In genomic region chr6:145139776-145140475, GRCm38 (mm10) we compare ENCODE assay signal across 18 mouse cellular contexts. TPM values are rescaled to one million over a fixed set of nuclear protein-coding genes. Genes with fewer than 3 reads are reported as not detected.
DNase-seq lines count a peak whose midpoint lies in the region; ATAC-seq and TF ChIP-seq lines count a peak whose summit lies in the region.
"Had no signal": no experiment of that assay in that cellular context is flagged by ENCODE, and none has a peak within 500 bp of the region (broad histone marks: within the 10 kb centered on the region; RNA-seq: fewer than 3 reads in every experiment).

No protein-coding gene starts in this region.

- peak overlapping the region; percentile 35; the same call in 1 of the 2 replicates for H3K4me2 ChIP-seq in liver, postnatal 0 days (ENCODE audit: low read depth, low read length)
- H3K4me2 ChIP-seq in liver, embryonic 11.5 days, result no peak overlapping the region
- H3K4me2 ChIP-seq: heart, embryonic 13.5 days; intestine, embryonic 15.5 days; limb, embryonic 15.5 days; neural tube, embryonic 15.5 days had no signal

- TF ChIP-seq CTCF in liver, postnatal 0 days (IDR thresholded peaks at IDR 0.05; ENCODE audit: low read depth), result no peak

- ATAC-seq in liver, postnatal 0 days, result no peak
- no peak for ATAC-seq in liver, embryonic 11.5 days (replicated peaks; ENCODE audit: low FRiP score)
- ATAC-seq in CD4-positive, CD25-positive, alpha-beta regulatory T cell, adult 4 months, result peak; percentile 68
- ATAC-seq: forebrain, embryonic 14.5 days; intestine, embryonic 15.5 days had no signal

- peak overlapping the region; percentile 59 for H3K27ac ChIP-seq in liver, postnatal 0 days (ENCODE audit: low read depth)
- no peak overlapping the region for H3K27ac ChIP-seq in liver, embryonic 11.5 days (ENCODE audit: low read depth, low read length)
- H3K27ac ChIP-seq in brown adipose tissue, adult 24 weeks (replicated peaks; ENCODE audit: low read depth, low read length), result peak overlapping the region; percentile 14
- H3K27ac ChIP-seq in macrophage, result peak overlapping the region; percentile 66
- H3K27ac ChIP-seq: heart, embryonic 13.5 days; intestine, embryonic 15.5 days; limb, embryonic 15.5 days; neural tube, embryonic 15.5 days; stomach, postnatal 0 days had no signal

- peaks cover 57% of the 10 kb centered on the region for H3K79me2 ChIP-seq in macrophage (ENCODE audit: inconsistent target)

- 50% methylated on average over 11 of the region's 11 CpGs for WGBS in liver, postnatal 0 days (ENCODE audit: insufficient replicate concordance)
- WGBS in liver, embryonic 11.5 days, result 70% methylated on average over 11 of the region's 11 CpGs
- WGBS in macrophage (ENCODE audit: missing documents), result 20% methylated on average over 11 of the region's 11 CpGs

- peaks cover 8% of the 10 kb centered on the region; the same call in 1 of the 2 replicates for H3K4me1 ChIP-seq in liver, postnatal 0 days (ENCODE audit: insufficient read depth)
- H3K4me1 ChIP-seq in liver, embryonic 11.5 days (replicated peaks; ENCODE audit: control insufficient read depth, insufficient read depth, low read length), result peaks cover 3% of the 10 kb centered on the region; the same call in 1 of the 2 replicates
- H3K4me1 ChIP-seq in brown adipose tissue, adult 24 weeks (ENCODE audit: control insufficient read depth, insufficient read depth, insufficient read length, low read length), result peaks cover 4% of the 10 kb centered on the region; the same call in 1 of the 2 replicates
- H3K4me1 ChIP-seq: intestine, embryonic 15.5 days; neural tube, embryonic 15.5 days had no signal

- H3K36me3 ChIP-seq in liver, postnatal 0 days (replicated peaks; ENCODE audit: insufficient read depth, low read length), result 0 out of 2 replicates have a peak, but pooled peaks cover 13% of the 10 kb centered on the region
- H3K36me3 ChIP-seq in liver, embryonic 11.5 days (ENCODE audit: control insufficient read depth, insufficient read depth, low read length), result no peaks in the 10 kb centered on the region
- peaks cover 29% of the 10 kb centered on the region; the same call in 1 of the 2 replicates for H3K36me3 ChIP-seq in macrophage (ENCODE audit: inconsistent target)
- H3K36me3 ChIP-seq: heart, embryonic 13.5 days; intestine, embryonic 15.5 days; limb, embryonic 15.5 days; neural tube, embryonic 15.5 days had no signal

- no peaks in the 10 kb centered on the region for H3K9me3 ChIP-seq in liver, postnatal 0 days (ENCODE audit: low read length)
- H3K9me3 ChIP-seq in liver, embryonic 11.5 days (ENCODE audit: control insufficient read depth, low read length), result no peaks in the 10 kb centered on the region
- H3K9me3 ChIP-seq: heart, embryonic 13.5 days; intestine, embryonic 15.5 days; limb, embryonic 15.5 days; neural tube, embryonic 15.5 days had no signal

- no peaks in the 10 kb centered on the region for H3K27me3 ChIP-seq in liver, postnatal 0 days (ENCODE audit: insufficient read depth, low read length)
- H3K27me3 ChIP-seq in liver, embryonic 11.5 days (replicated peaks; ENCODE audit: control insufficient read depth, insufficient read depth, low read length), result no peaks in the 10 kb centered on the region
- H3K27me3 ChIP-seq: intestine, embryonic 15.5 days; limb, embryonic 15.5 days; neural tube, embryonic 15.5 days had no signal

- 0 out of 2 replicates have a peak, but pooled peaks have one; percentile 17 for TF ChIP-seq EP300 in liver, postnatal 0 days (IDR thresholded peaks at IDR 0.05; ENCODE audit: low read depth)

- no peak overlapping the region for H3K4me3 ChIP-seq in liver, postnatal 0 days (ENCODE audit: low read depth, low read length)
- H3K4me3 ChIP-seq in liver, embryonic 11.5 days (ENCODE audit: low read depth, low read length), result no peak overlapping the region
- no peak overlapping the region for H3K4me3 ChIP-seq in brown adipose tissue, adult 24 weeks (ENCODE audit: insufficient read depth, low read depth, low read length)
- no peak overlapping the region for H3K4me3 ChIP-seq in macrophage (ENCODE audit: inconsistent target)
- H3K4me3 ChIP-seq: erythroblast, embryonic 14.5 days; heart, embryonic 13.5 days; intestine, embryonic 15.5 days; limb, embryonic 15.5 days; myocyte; neural tube, embryonic 15.5 days had no signal

- H3K9ac ChIP-seq in liver, postnatal 0 days (replicated peaks), result no peak overlapping the region
- H3K9ac ChIP-seq in liver, embryonic 11.5 days (ENCODE audit: low read depth, low read length), result no peak overlapping the region
- H3K9ac ChIP-seq: heart, embryonic 13.5 days; intestine, embryonic 15.5 days; limb, embryonic 15.5 days; neural tube, embryonic 15.5 days had no signal

- no peak for DNase-seq in liver, postnatal 0 days
- no peak for DNase-seq in liver, embryonic 11.5 days (ENCODE audit: low spot score)
- no peak for DNase-seq in layer of hippocampus, adult 8-10 months (ENCODE audit: low spot score in 2 of 2)
- no peak for DNase-seq in right cerebral cortex, postnatal 25 days
- DNase-seq in urinary bladder, postnatal 4 days (ENCODE audit: low spot score in 2 of 2), result no peak
- DNase-seq: cerebellum, postnatal 25 days; heart, postnatal 36 days had no signal

RNA-seq across cellular contexts. Expression of gene Lrmp, which starts 24.5 kb away (rescaled TPM):
- polyA plus RNA-seq in liver, postnatal 0 days (2015; fragmentation: Nextera tagmentation; extraction: Ambion mirVana), result 26.8 and 28.0 TPM in 2 replicates
- 27.1 and 28.8 TPM in 2 replicates for polyA plus RNA-seq in liver, embryonic 11.5 days (2014; fragmentation: Nextera tagmentation; extraction: Ambion mirVana)
- 100 to 1,000 TPM; 157 to 238 TPM for polyA plus RNA-seq in CD4-positive, CD25-positive, alpha-beta regulatory T cell, adult 4 months (2017; shearing (Covaris generic))
- polyA plus RNA-seq in brown adipose tissue, adult 24 weeks (2012; ENCODE audit: insufficient read depth, insufficient read length, missing spikeins), result 1.9 and 2.2 TPM in 2 replicates
- 100 to 1,000 TPM; 139 to 548 (median 329) TPM for total RNA-seq in macrophage (2018; cell fraction: chromatin; rRNA removed)
- total RNA-seq in macrophage (2018; cell fraction: cytosol; rRNA removed), result 10 to 100 TPM; 52.6 to 82.9 (median 64.0) TPM
- 100 to 1,000 TPM in 21 of 26 experiments, 10 to 100 TPM in 5; 58.8 to 230 (median 136) TPM for total RNA-seq in macrophage (2018; cell fraction: nucleus; rRNA removed)
- 54.2 to 67.8 TPM (median 61.8 TPM) in 3 replicates for polyA plus RNA-seq in macrophage (2018)
- 10 to 100 TPM in 2 of 4 experiments, 1 to 10 TPM in 2; 4.2 to 14.8 (median 9.0) TPM for total RNA-seq in layer of hippocampus, adult 8-10 months (2022)
